Mouse (Mus musculus): ENCODE measurements around the gene Bcl10.

The Bcl10 gene

DNA sequence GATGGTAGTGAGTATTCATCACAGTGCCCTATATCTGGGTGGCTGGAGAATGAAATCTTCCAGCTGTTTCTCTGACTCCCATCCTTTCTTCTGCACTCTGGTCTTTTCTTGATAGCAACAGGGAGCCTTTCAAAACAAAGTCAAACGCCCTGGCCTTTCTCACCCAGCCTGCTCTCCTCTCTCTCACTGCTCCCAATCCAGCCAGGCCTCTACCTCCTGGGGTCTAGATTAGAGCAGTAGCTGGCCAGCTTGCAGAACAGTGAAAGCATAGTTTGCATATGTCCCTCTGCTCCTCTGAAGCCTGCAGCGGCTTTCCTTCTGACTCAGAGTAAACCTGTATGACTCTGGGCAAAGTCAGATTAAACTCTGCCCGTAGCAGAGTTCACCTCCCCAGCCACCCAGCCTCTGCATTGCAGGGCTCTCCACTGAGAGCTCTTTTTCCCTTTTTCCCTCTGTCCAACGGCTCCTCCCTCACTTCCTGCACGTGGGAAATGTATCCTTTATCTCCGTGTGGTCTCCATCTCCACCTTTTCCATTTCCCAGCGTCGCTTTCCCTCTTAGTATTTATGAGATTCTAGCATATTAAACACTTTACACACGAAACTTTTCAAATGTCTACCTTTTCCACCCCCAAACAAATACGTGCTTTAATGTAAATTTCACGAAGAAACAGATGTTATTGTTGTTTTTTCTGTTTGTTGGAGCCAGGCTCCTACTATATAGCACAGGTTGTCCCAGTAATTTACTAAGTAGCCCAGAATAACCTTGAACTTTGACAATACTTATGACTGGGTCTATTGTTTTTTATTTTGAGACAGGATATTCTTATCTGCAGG, at the start of gene Bcl10:
Gene Bcl10, plus strand, starts transcription at position 786 of the 836 bp plus-strand sequence.
- DNase-seq (ENCODE audit: low spot score in 2 of 2): no peak

DNA sequence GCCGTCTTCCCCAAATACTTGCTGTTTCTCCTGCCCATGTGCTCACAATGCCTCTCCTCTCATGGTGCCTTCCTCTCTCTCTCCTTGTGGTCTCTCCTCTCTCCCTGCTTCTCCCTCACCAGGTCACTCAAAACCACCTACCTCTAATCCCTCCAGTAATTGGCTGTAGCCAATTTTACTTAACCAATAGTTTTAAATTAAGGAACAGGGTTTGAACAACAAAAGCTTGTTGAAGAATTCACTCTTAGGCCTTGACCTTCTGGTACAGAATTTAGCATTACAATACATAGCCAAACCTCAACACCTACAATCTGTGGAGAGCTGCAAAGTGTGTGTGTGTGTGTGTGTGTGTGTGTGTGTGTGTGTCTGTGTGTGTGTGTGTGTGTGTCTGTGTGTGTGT, 49.3 kb upstream of the Bcl10 start:
- no peak for DNase-seq (ENCODE audit: low spot score in 2 of 2)

DNA sequence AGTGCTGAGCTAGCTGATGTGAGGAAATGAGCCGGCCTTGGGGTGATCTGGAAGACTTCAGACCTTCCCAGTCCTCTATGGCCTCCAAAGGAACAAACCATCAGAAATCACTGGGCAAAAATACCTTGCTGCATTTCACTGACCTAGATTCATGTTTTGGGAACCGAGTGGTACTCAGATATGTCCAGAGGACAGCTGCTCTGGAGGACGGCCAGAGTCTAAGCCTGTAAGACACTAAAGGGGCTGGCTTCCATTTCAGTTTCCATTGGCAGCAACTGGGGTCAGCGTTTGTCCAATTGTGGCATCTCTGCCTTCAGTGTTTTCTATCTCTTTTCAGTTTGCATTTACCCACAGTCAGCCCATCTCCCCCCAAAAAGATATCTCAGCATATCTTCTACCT, 48.5 kb upstream of the Bcl10 start:
- DNase-seq (ENCODE audit: low spot score in 2 of 2): no peak

DNA sequence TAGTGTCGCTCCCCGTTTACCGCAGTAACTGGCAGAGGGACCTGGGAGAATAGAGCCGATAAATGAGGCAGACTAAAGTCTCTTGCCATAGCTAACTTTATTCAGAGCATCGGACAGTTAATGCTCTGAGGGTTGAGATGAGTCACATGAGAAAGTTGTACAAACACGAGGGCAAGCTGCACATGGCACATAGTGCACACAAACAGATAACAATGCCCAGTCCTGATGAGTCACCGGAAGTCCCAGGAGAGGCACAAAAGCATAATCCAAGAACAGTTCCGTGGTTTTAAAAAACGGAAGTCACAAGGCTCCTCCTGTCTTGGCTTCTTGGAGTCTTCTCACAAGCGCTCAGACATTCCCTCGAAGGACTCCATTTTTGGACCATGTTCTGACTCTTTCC, 46.5 kb upstream of the Bcl10 start:
- DNase-seq (ENCODE audit: low spot score in 2 of 2): no peak

DNA sequence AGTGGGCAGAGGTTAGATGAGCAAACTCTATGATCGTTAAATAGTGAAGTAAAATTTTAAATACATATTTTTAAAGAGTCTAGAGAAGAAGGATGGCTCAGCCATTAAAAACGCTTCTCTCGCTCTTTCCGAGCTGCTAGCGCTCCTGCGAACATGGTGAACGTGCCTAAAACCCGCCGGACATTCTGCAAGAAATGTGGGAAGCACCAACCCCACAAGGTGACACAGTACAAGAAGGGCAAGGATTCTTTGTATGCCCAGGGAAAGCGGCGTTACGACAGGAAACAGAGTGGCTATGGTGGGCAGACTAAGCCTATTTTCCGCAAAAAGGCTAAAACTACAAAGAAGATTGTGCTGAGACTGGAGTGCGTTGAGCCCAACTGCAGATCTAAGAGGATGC, 43.7 kb upstream of the Bcl10 start:
- DNase-seq (ENCODE audit: low spot score in 2 of 2): peak in 1 of 2 experiments; percentile 56

DNA sequence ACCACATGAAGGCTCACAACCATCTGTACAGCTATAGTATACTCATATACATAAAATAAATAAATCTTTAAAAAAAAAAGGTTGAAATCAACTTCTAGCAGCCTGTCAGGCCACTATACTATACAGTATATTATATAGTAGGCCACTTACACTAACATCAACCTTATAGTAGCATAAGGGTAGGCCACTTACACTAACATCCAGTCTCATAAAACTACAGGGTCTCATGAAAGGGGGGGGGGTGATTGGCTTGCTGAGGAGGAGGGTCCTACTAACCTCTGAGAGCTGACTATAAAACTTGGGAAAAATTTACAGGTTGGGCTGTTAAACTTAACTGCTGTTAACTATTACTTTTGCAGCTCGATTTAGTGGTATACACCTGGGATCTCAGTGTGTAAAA, 42.3 kb upstream of the Bcl10 start:
- DNase-seq (ENCODE audit: low spot score in 2 of 2): no peak

DNA sequence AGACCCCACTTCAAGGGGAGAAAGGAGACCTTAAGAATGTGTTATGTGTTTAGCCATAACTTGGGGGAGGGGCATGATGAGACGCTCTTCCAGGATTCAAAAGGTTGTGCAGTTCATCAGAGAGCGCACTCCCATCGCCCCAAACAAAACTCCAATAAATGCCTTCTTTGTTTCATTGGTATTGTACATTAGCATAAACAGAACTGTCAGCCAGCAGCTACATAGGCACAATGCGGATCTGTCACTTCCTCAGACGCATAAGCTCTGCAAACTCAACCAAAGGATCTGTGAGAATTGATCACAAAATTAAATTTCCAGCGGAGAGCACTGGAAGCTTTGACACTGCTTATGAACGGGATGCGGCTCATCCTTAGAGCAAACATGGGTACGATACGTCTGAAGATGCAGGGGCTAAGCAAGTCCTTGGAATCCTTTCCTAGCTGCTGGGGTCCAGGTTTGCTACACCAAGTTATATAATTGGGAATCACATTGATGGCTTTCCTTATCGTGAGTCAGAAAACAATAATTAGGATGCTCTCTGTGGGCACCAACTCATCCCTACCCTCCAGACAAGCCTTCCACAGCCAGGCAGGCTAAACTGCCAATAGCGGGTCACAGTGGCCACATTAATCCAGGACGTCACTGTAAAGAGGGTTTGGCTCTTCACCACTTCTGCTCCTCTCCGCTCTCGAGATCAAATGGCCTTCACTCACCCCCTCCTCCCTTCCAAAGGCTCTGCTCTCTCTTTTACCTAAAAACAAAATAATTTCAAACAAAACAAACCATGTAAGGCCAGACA, 40.3 kb upstream of the Bcl10 start:
- no peak for DNase-seq (ENCODE audit: low spot score in 2 of 2)

DNA sequence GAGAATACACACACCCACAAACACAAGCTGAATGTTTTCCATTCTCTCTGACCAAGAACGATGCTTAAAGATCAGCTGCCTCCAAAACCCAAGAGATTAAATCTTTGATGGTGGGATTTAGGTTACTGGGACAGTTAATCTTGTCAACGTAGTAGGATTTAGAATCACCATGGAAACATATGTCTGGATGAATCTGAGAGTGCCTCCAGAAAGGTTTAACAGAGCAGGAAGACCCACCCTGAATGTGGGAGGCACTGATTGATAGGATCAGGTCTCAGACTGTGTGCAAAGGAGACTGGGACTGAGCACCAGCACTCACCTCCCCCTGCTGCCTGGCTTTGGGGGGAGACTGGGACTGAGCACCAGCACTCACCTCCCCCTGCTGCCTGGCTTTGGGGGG, 39.4 kb upstream of the Bcl10 start:
- DNase-seq (ENCODE audit: low spot score in 2 of 2): no peak

DNA sequence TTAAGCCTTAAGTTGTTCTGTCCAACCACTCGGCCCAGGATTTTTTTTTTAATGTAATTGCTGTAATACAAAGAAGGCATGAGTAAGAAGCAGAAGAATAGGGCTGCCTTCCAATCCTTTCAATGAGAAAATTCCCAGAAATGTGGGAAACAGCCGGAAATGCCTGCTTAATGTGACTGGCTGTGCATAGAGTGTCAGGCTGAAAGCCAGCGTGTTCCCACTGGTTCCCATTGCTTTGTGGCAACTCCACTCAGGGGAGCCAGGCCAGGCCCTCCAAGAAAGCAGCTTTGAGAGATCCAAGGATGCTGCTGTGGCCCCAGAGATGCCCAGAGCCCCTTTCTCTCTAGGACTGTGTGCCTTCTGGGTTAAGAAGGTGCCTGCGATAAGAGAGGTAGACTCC, 37.2 kb upstream of the Bcl10 start:
- DNase-seq (ENCODE audit: low spot score in 2 of 2): peak in 1 of 2 experiments; percentile 58

DNA sequence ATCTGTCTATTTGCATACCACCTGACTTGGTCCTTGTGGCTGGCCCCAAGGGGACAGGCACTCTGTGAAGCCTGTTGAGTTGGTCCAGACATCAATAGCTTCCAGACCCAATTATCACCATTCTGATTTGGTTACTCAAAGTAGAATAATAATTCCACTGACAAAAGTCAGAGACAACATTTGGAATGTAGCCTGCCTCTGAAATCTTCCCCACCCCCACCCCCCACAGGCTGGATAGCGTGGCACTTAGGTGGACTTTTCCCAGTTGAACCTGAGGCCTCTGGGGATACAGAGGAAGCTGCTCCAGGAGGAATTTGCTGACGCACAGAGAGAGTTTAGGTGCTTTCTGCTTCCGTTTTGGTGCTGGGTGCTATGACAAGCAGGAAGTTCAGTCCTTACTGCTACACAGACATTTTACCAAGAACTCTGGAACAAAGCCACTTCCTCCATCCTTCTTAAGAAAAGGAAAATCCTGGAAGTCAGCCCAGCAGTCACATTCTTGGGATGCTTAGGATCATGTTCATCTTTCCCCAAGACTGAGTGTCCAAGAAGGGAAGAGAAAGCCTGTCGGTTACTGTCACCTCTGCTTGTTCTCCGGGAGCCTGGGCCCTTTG, 36.6 kb upstream of the Bcl10 start:
- DNase-seq (ENCODE audit: low spot score in 2 of 2): no peak

DNA sequence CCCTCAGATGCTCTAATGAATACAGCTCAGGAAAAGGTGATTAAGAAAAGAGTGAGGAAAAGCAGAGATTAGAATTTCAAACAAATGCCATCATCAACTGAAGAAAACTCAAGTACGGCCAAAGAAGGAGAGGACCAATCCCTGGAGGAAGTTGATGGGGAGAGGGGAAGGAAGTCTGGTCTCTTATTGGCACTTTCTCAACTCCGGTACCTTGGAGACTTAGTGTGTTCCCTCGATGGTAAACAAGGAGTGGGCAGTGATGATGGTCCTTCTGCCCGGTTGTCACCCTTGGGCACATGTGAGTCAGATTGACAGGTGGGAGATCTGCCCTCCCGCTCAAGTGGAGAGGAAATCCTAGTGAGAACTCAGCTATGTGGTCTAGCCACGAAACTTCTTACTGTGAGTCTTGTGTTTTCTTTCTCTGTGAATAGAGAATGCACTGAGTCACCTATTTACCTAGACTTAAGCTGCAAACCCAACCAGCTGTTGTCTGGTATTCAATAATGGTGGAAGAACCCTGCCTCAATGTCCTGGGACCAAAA, 35.1 kb upstream of the Bcl10 start:
- no peak for DNase-seq (ENCODE audit: low spot score in 2 of 2)

DNA sequence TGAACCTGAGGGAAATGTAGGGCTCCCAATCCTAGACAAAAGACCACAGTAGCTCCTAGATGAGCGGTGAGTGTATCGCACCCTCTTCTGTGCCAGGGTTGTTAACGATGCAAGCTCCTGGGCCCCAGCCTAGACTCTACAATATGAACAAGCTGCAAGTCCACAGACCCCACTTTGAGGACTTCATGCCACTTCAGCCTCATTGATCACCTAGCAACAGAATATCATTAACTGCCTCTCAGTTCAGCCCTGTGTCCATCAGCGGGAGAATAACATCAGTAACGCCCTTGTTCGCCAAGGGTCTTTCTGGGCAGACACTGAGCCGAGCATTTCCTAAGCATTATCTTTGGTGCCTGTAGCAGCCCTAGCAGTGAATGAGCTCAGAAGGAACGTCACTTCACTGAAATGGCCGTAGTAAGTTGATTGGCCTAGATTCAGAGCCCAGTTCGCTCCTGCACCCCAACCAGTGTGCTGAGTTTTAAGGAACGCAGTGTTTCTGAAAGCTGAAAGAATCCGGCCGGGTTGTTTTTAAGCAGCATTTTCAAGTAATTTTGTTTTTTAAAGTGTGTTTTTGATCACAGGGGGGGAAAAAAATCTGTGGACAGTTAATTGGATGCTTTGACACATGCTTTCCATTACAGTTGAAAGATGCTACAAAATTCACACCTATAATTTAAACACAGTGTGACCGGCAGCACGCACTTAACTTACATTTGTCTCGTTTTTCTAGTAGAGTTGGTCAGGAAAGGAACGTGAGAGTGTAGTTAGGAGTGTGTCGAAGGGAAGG, 32.1 kb upstream of the Bcl10 start:
- DNase-seq (ENCODE audit: low spot score in 2 of 2): no peak

DNA sequence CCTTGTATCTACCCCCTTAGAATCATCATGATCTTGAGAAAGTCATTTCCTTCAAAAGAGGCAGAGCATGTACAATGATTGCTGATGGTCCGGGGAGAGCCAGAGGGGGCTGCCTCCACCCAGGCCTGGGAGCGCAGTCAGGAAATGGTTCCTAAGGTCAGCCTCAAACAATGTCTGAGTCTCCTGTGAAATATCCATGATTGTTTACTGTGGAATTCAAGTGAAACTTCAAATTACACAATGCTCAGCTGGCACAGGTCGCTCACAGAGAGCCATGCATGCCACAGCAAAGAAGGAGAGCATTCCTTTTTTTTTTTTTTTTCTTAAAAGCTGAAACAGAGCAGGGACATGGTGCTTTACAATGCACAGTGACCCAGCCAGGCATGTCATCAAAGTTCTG, 30.2 kb upstream of the Bcl10 start:
- no peak for DNase-seq (ENCODE audit: low spot score in 2 of 2)

DNA sequence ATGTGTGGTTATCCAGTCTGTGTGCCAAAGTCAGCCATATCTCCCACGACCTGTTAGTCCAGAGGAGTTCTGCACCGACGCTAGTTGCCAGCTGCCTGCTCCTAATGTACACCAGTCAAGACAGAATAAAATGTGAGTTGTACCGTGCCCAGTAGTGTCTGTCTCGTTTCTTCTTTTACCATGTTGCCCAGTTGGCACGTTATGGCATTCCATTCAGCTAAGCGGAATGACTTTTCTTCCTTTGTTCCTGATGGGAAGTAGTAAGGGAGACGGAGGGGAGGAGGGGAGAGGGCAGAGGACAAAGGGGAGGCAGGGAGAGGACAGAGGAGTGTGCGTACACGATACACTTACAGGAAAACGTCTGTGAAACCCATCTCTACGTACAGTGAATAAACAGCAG, 28.5 kb upstream of the Bcl10 start:
- no peak for DNase-seq (ENCODE audit: low spot score in 2 of 2)

DNA sequence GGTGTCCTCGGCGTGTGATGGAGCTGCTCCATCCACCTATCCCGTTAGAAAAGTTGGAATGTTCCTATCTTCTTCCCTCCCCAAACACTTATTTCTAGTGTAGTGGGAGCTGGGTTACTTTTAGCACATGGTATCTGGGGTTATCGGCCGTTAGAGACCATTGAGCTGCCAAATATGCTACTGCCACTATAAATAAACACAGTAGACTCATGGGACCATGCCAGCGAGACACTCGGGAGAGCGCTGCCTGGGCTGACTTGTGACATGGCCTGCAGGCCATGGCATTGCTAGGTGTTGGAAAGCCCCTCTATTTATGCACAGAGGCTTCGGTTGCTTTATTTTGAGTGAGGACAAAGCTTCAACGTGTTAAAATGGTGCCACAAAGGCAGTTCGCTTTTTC, 24.9 kb upstream of the Bcl10 start:
- no peak for DNase-seq (ENCODE audit: low spot score in 2 of 2)

DNA sequence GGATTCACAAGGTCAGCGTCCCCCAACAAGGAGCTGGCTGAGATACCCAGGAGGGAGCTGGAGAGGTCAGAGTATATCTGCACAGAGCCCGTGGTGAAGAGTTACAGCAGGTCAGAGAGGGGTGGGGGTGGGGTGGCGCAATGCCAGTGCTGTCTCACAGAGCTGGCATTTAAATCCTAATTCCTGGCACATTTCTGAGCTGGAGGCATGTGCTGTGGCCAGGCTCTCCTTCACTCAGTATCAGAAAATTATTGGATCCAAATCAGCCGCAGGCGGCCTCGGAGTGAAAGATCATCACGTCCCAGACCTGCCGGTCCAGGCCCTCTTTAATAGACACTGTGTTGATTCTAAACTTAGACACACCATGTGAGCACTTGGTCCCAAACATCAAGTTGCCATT, 22.8 kb upstream of the Bcl10 start:
- DNase-seq (ENCODE audit: low spot score in 2 of 2): no peak

DNA sequence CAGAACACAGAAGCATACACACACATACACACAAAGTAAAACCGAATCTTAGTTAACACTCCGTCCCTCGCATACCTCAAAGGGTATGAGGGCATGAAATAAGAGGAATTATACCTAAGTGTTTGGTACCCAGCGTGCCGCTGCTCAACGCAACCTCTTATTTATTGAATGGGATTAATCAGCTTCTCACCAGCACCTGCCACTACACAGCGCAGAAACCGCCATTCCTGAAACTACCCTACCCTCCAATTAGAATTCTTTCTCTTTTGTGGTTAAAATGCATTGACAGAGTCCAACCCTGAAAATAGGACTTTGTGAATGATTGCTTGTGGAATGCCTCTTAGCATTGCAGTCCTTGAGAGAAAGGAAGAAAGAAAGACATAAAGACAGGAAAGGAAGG, 19.1 kb upstream of the Bcl10 start:
- DNase-seq (ENCODE audit: low spot score in 2 of 2): no peak

DNA sequence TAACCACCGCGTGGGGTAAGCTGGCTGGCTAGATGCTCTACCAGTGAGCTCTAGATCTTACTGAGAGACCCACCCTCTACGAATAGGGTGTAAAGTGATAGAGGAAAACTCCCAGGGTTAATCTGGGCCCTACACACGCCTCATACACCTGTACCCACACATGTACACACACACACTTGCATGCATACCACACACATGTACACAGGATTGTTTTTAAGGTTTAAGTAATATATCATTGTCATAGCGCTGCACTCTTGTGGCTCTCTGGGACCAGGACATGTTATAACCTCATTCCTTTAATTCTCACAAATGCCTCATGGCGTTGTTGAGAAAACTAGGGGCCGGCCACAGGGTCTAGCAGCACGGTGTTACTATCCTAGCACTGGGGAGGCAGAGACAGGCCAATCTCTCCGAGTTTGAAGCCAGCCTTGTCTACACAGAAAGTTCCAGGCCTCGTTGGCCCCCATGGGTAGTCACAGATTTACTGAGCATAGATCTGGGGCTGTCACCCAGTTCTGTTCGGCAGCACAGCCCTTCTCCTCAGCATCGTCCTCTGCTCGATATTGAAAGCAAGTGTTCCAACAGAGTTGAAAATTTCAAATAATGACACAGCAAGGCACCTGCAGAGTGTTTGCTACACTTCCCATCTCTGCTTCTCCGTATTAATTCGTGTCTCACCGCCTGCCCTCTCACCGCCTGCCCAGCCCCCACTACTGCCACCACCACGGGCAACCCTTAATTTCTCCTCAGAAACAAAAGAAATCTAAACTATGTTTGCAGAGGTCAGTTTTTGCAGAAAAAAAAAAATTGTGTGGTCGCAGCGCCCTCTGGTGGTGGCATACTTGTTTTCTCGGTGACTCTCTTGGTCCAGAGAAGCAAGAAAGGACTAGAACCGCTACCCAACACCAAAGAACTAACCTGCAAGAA, 17.5 kb upstream of the Bcl10 start:
- peak; percentile 49 to 75 for DNase-seq (ENCODE audit: low spot score in 2 of 2)

DNA sequence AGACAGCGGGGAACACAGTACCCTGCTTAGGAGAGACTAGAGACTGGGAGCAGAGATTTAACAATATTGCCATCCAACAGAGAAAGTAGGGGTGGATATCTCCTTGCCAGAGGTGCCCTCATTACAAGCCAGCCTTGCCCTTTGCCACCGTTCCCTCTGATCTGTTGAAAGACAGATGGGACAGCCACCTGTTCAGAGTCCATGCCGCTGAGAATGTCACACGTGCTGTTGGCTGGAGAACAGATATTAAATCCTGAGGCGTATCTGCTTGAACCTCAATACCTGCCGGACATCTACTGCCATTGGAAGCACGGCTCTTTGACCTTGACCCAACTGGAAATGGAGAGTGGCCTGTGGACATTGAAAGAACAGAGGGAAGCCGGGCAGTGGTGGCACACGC, 16.0 kb upstream of the Bcl10 start:
- no peak for DNase-seq (ENCODE audit: low spot score in 2 of 2)

DNA sequence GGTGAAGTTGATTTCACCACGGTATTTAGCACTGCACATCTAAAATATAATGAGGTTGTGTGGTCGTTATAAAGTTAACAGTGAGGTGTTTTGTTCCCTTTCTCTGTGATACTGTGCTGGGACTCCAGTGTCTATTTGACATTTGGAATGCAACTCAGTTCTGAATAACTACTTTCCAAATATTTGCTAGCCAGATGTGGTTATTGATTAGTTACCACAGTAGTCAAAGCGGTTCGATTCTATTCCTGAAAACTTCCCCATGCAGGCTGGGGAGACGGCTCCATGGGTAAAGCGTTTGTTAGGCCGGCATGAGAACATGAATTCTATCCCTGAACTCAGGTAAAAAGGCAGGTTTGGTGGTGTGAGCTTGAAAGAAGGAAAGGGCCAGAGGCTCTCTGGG, 10.1 kb upstream of the Bcl10 start:
- DNase-seq (ENCODE audit: low spot score in 2 of 2): no peak

DNA sequence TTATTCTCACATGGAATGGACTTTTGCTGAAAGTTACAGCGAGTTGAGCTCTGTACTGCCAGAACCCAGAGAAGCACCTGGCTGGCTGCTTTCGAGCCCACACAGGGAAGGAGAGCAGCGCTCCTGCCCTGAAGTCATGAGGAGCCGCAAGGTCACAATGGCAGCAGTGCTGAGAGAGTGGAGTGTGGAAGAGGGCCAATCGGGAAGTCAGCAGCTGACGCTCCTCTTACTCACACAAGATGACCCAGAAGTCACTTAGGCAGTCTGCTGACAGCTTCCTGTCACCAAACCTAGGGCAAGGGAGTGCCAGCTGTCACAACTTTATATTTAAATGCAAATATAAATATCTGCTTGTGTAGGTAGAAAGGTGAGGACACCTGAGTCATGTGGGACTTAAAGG, 9.3 kb upstream of the Bcl10 start:
- DNase-seq (ENCODE audit: low spot score in 2 of 2): no peak

All from urinary bladder, postnatal 4 days (tissue).